Mouse (Mus musculus): ENCODE results near the gene Nipa2.

The Nipa2 gene

GRCm38 (mm10) chr7:55962004-55962908 is at the start of gene Nipa2:
TSS of gene Nipa2 (minus strand) at chr7:55962476.
- peak; percentile 82 to 92 for DNase-seq (ENCODE audit: low spot score in 2 of 2)

GRCm38 (mm10) chr7:56011018-56011333 is 48.7 kb upstream of the Nipa2 start:
- DNase-seq (ENCODE audit: low spot score in 2 of 2): no peak

GRCm38 (mm10) chr7:56010318-56011017 is 48.2 kb upstream of the Nipa2 start:
- no peak for DNase-seq (ENCODE audit: low spot score in 2 of 2)

GRCm38 (mm10) chr7:55998997-55999396 is 36.7 kb upstream of the Nipa2 start:
- no peak for DNase-seq (ENCODE audit: low spot score in 2 of 2)

- peak in 1 of 2 experiments; percentile 32 for DNase-seq (ENCODE audit: low spot score in 2 of 2)
Observed at GRCm38 (mm10) chr7:55995013-55995412, 32.7 kb upstream of the Nipa2 start.

GRCm38 (mm10) chr7:55991858-55992257 is 29.6 kb upstream of the Nipa2 start:
- DNase-seq (ENCODE audit: low spot score in 2 of 2): no peak

GRCm38 (mm10) chr7:55991129-55991528 is 28.9 kb upstream of the Nipa2 start:
- no peak for DNase-seq (ENCODE audit: low spot score in 2 of 2)

- DNase-seq (ENCODE audit: low spot score in 2 of 2): peak in 1 of 2 experiments; percentile 80
Observed at GRCm38 (mm10) chr7:55986526-55987214, 24.4 kb upstream of the Nipa2 start.

GRCm38 (mm10) chr7:55984754-55985153 is 22.5 kb upstream of the Nipa2 start:
- DNase-seq (ENCODE audit: low spot score in 2 of 2): no peak

- DNase-seq (ENCODE audit: low spot score in 2 of 2): no peak
Observed at GRCm38 (mm10) chr7:55983107-55983506, 20.8 kb upstream of the Nipa2 start.

- no peak for DNase-seq (ENCODE audit: low spot score in 2 of 2)
Observed at GRCm38 (mm10) chr7:55982010-55982700, 19.9 kb upstream of the Nipa2 start.

GRCm38 (mm10) chr7:55981511-55981910 is 19.2 kb upstream of the Nipa2 start:
- no peak for DNase-seq (ENCODE audit: low spot score in 2 of 2)

- no peak for DNase-seq (ENCODE audit: low spot score in 2 of 2)
Observed at GRCm38 (mm10) chr7:55974429-55974828, 12.2 kb upstream of the Nipa2 start.

GRCm38 (mm10) chr7:55969415-55969814 is 7.1 kb upstream of the Nipa2 start:
- DNase-seq (ENCODE audit: low spot score in 2 of 2): no peak

- peak in 1 of 2 experiments; percentile 44 for DNase-seq (ENCODE audit: low spot score in 2 of 2)
Observed at GRCm38 (mm10) chr7:55968258-55968901, 6.1 kb upstream of the Nipa2 start.

- no peak for DNase-seq (ENCODE audit: low spot score in 2 of 2)
Observed at GRCm38 (mm10) chr7:55966866-55967460, 4.7 kb upstream of the Nipa2 start.

- no peak for DNase-seq (ENCODE audit: low spot score in 2 of 2)
Observed at GRCm38 (mm10) chr7:55960506-55960905, 1.8 kb downstream of the Nipa2 start.

- no peak for DNase-seq (ENCODE audit: low spot score in 2 of 2)
Observed at GRCm38 (mm10) chr7:55959801-55960200, 2.5 kb downstream of the Nipa2 start.

GRCm38 (mm10) chr7:55957916-55958315 is 4.4 kb downstream of the Nipa2 start:
- no peak for DNase-seq (ENCODE audit: low spot score in 2 of 2)

GRCm38 (mm10) chr7:55957178-55957577 is 5.1 kb downstream of the Nipa2 start:
- DNase-seq (ENCODE audit: low spot score in 2 of 2): no peak

- no peak for DNase-seq (ENCODE audit: low spot score in 2 of 2)
Observed at GRCm38 (mm10) chr7:55956054-55956453, 6.2 kb downstream of the Nipa2 start.
